Mouse (Mus musculus) CH12.LX (cell line): ENCODE data around the gene Aven. TPM values are rescaled to one million over a fixed set of nuclear protein-coding genes. Genes with fewer than 3 reads are reported as not detected.

Source experiments
- DNase-seq: peaks from one replicate; pipeline ENCODE4 v3.0.0-alpha.2; 2013; ENCODE audit errors: extremely low read depth
- H3K27ac ChIP-seq: 2 replicates; pipeline ENCODE4 v1.5.1; 2012; ENCODE audit warnings: low read depth, mild to moderate bottlenecking, control low read depth, moderate library complexity; ENCODE audit not compliant: insufficient read depth
- H3K27me3 ChIP-seq: replicated peaks from 2 replicates; pipeline ENCODE3; 2012; ENCODE audit warnings: inconsistent platforms
- H3K36me3 ChIP-seq, 2 experiments: replicated peaks in 1 of 2; 2 replicates each; pipeline versions ENCODE3 to v1.6.1; 2012; ENCODE audit warnings: inconsistent platforms in 1 of 2, low read length in 1 of 2, mild to moderate bottlenecking in 1 of 2, mixed read lengths in 1 of 2, moderate library complexity in 1 of 2; ENCODE audit not compliant: control insufficient read depth in 1 of 2, insufficient read depth in 1 of 2
- H3K4me1 ChIP-seq, 2 experiments: 2 replicates each; pipeline ENCODE4 v1.6.1; 2012; ENCODE audit warnings: inconsistent platforms in 1 of 2, moderate library complexity in 1 of 2; ENCODE audit not compliant: insufficient read depth in 2 of 2, control insufficient read depth in 1 of 2
- H3K4me2 ChIP-seq: 2 replicates; pipeline ENCODE4 v1.6.1; 2012; ENCODE audit warnings: low read depth, mild to moderate bottlenecking, control low read depth; ENCODE audit not compliant: poor library complexity, insufficient read depth, severe bottlenecking
- H3K4me3 ChIP-seq, 3 experiments: fragments of 150-350 bp in 1 of 3; sonication (generic) in 1 of 3; replicated peaks in 1 of 3; 2 replicates each; pipeline versions ENCODE3 to v1.5.1; 2011 to 2012; ENCODE audit warnings: low read depth in 2 of 3, low read length in 2 of 3, mild to moderate bottlenecking in 2 of 3, moderate library complexity in 2 of 3, control low read depth in 1 of 3, improper control_type of control experiment in 1 of 3, inconsistent platforms in 1 of 3, mixed read lengths in 1 of 3; ENCODE audit not compliant: poor library complexity in 1 of 3
- H3K79me2 ChIP-seq: replicated peaks from 2 replicates; pipeline ENCODE4 v1.6.1; 2012; ENCODE audit warnings: mild to moderate bottlenecking, moderate library complexity; ENCODE audit not compliant: control insufficient read depth, poor library complexity, insufficient read depth, severe bottlenecking; ENCODE audit errors: extremely low read depth
- H3K9ac ChIP-seq: 2 replicates; pipeline ENCODE4 v1.6.1; 2012; ENCODE audit warnings: low read depth, mild to moderate bottlenecking, control low read depth, moderate library complexity; ENCODE audit not compliant: insufficient read depth
- H3K9me3 ChIP-seq: replicated peaks from 2 replicates; pipeline ENCODE3; 2012; ENCODE audit warnings: low read length, inconsistent platforms, mixed read lengths
- CHD1 ChIP-seq: IDR thresholded peaks from 2 replicates; pipeline ENCODE4 v1.6.1; 2012; ENCODE audit warnings: low read depth, low read length, improper control_type of control experiment, inconsistent platforms
- CTCF ChIP-seq, 2 experiments: IDR thresholded peaks in 1 of 2; conservative IDR thresholded peaks in 1 of 2; 2 replicates each; pipeline ENCODE4 v1.5.1; 2011 to 2012; ENCODE audit warnings: low read depth in 2 of 2, low read length in 2 of 2, improper control_type of control experiment in 1 of 2, inconsistent platforms in 1 of 2, mild to moderate bottlenecking in 1 of 2, moderate library complexity in 1 of 2
- ELF1 ChIP-seq: IDR thresholded peaks from 2 replicates; pipeline ENCODE4 v1.6.1; 2014; ENCODE audit warnings: low read depth, mild to moderate bottlenecking, inconsistent platforms, low read length, improper control_type of control experiment
- GABPA ChIP-seq: IDR thresholded peaks from 2 replicates; pipeline ENCODE4 v1.6.1; 2012; ENCODE audit warnings: low read depth, low read length, improper control_type of control experiment, inconsistent platforms; ENCODE audit not compliant: insufficient replicate concordance
- HCFC1 ChIP-seq: IDR thresholded peaks from 2 replicates; pipeline ENCODE4 v1.6.1; 2012; ENCODE audit warnings: low read depth, mild to moderate bottlenecking, inconsistent platforms, low read length, improper control_type of control experiment
- JUN ChIP-seq: IDR thresholded peaks from 2 replicates; pipeline ENCODE4 v1.6.1; 2011; ENCODE audit warnings: low read depth, mild to moderate bottlenecking, low read length, improper control_type of control experiment, moderate library complexity; ENCODE audit not compliant: insufficient read depth
- JUND ChIP-seq: conservative IDR thresholded peaks from 2 replicates; pipeline ENCODE4 v1.6.1; 2011; ENCODE audit warnings: low read depth, low read length, improper control_type of control experiment
- KAT2A ChIP-seq: IDR thresholded peaks from 2 replicates; pipeline ENCODE4 v1.6.1; 2012; ENCODE audit warnings: low read length, improper control_type of control experiment, inconsistent platforms; ENCODE audit not compliant: insufficient replicate concordance
- MAX ChIP-seq: IDR thresholded peaks from 2 replicates; pipeline ENCODE4 v1.6.1; 2011; ENCODE audit warnings: low read length, improper control_type of control experiment
- MEF2A ChIP-seq: IDR thresholded peaks from 2 replicates; pipeline ENCODE4 v1.6.1; 2014; ENCODE audit warnings: low read depth, mild to moderate bottlenecking, inconsistent platforms, low read length, improper control_type of control experiment, borderline replicate concordance
- MXI1 ChIP-seq: IDR thresholded peaks from 2 replicates; pipeline ENCODE4 v1.6.1; 2011; ENCODE audit warnings: mild to moderate bottlenecking, low read depth, low read length, improper control_type of control experiment
- MYC ChIP-seq: IDR thresholded peaks from 2 replicates; pipeline ENCODE4 v1.6.1; 2011; ENCODE audit warnings: low read depth, mild to moderate bottlenecking, improper control_type of control experiment, low read length
- NELFE ChIP-seq: IDR thresholded peaks from 2 replicates; pipeline ENCODE4 v1.6.1; 2011; ENCODE audit warnings: low read depth, low read length, improper control_type of control experiment
- POLR2A ChIP-seq: IDR thresholded peaks from 2 replicates; pipeline ENCODE4 v1.6.1; 2011; ENCODE audit warnings: low read depth, mild to moderate bottlenecking, improper control_type of control experiment, low read length
- RCOR1 ChIP-seq: conservative IDR thresholded peaks from 2 replicates; pipeline ENCODE4 v1.6.1; 2012; ENCODE audit warnings: low read depth, mild to moderate bottlenecking, inconsistent platforms, low read length, improper control_type of control experiment
- SMC3 ChIP-seq: IDR thresholded peaks from 2 replicates; pipeline ENCODE4 v1.6.1; 2011; ENCODE audit warnings: low read depth, low read length, improper control_type of control experiment
- TBP ChIP-seq: conservative IDR thresholded peaks from 2 replicates; pipeline ENCODE4 v1.6.1; 2011; ENCODE audit warnings: low read depth, low read length, improper control_type of control experiment
- UBTF ChIP-seq: IDR thresholded peaks from 2 replicates; pipeline ENCODE4 v1.6.1; 2012; ENCODE audit warnings: low read depth, mild to moderate bottlenecking, inconsistent platforms, low read length, improper control_type of control experiment, moderate library complexity
- USF2 ChIP-seq: conservative IDR thresholded peaks from 2 replicates; pipeline ENCODE4 v1.6.1; 2011; ENCODE audit warnings: low read depth, low read length, improper control_type of control experiment
- ZMIZ1 ChIP-seq: IDR thresholded peaks from 2 replicates; pipeline ENCODE4 v1.6.1; 2012; ENCODE audit warnings: low read depth, mild to moderate bottlenecking, inconsistent platforms, low read length, improper control_type of control experiment
- ZNF384 ChIP-seq: IDR thresholded peaks from 2 replicates; pipeline ENCODE4 v1.6.1; 2012; ENCODE audit warnings: low read depth, low read length, improper control_type of control experiment, inconsistent platforms
- dilution Hi-C: fragments of 300-500 bp; cut with MboI; formaldehyde crosslinking; loops from 2 replicates; pipeline ENCODE4 v1.14.3; 2020; ENCODE audit warnings: low sequenced_read_pairs; ENCODE audit not compliant: extremely low pct_unique_long_range_greater_than_20kb, extremely low pct_ligation_motif_present
- in situ Hi-C: fragments of 300-500 bp; cut with MboI; formaldehyde crosslinking; loops from 3 replicates; pipeline ENCODE4 v1.14.3; 2019; ENCODE audit warnings: low sequenced_read_pairs, low pct_ligation_motif_present, low pct_unique_long_range_greater_than_20kb, mixed read lengths
- polyA plus RNA-seq: library from polyadenylated mRNA; unstranded; fragments of >175 nt; gene quantifications from 2 replicates; pipeline ENCODE4 v1.2.1, GENCODE M21; 2012; ENCODE audit warnings: low read depth; ENCODE audit not compliant: insufficient read length
- total RNA-seq, 2 experiments: library from RNA; depleted of rRNA; stranded (reverse); fragments of 300-350 nt in 1 of 2; fragments of >200 nt in 1 of 2; gene quantifications; 2 replicates each; pipeline ENCODE4 v1.2.3; 2012 to 2014

Gene Aven
- total and polyA plus RNA-seq, 3 experiments: 21.2 to 44.3 (median 33.9) TPM

GRCm38 (mm10) chr2:112532812-112533496 lies 40.2 kb downstream of the Aven start:
- Histone ChIP-seq H3K79me2 (no peaks in the 10 kb centered on the region), H3K27ac (no peak overlapping the region), H3K9ac (no peak overlapping the region), H3K9me3 (no peaks in the 10 kb centered on the region), H3K36me3 (peaks cover 0 to 2% of the 10 kb centered on the region in 2 experiments), H3K4me3 (no peak overlapping the region), H3K27me3 (no peaks in the 10 kb centered on the region), H3K4me1 (no peaks in the 10 kb centered on the region), H3K4me2 (no peak overlapping the region)
- dilution Hi-C loops: no loop called here
- DNase-seq: no peak
- in situ Hi-C loops: no loop called here
- TF ChIP-seq UBTF (no peak), CHD1 (no peak), USF2 (no peak), TBP (no peak), NELFE (no peak), RCOR1 (no peak), ELF1 (no peak), JUND (no peak), MXI1 (no peak), SMC3 (no peak), MAX (no peak), ZNF384 (no peak)

GRCm38 (mm10) chr2:112534677-112535222 lies 42.0 kb downstream of the Aven start:
- no peak for TF ChIP-seq JUN
- no peak for TF ChIP-seq SMC3
- TF ChIP-seq GABPA: no peak
- no peak for TF ChIP-seq MEF2A
- TF ChIP-seq ZMIZ1: no peak
- no peak for TF ChIP-seq CTCF (conservative IDR thresholded peaks at IDR 0.05 in 1 of 2, IDR thresholded peaks at IDR 0.05 in 1 of 2; ENCODE audit: low read depth in 2 of 2, low read length in 2 of 2)
- no peak for TF ChIP-seq KAT2A
- no peak for TF ChIP-seq HCFC1
- TF ChIP-seq POLR2A: no peak
- TF ChIP-seq MAX: no peak
- TF ChIP-seq MYC: no peak
- no peak for TF ChIP-seq UBTF
- TF ChIP-seq ELF1: no peak
- TF ChIP-seq, all 38 proteins: peak for 0
- Histone ChIP-seq H3K27ac (no peak overlapping the region), H3K27me3 (no peaks in the 10 kb centered on the region), H3K9me3 (no peaks in the 10 kb centered on the region), H3K36me3 (peaks cover 0 to 2% of the 10 kb centered on the region in 2 experiments), H3K79me2 (no peaks in the 10 kb centered on the region), H3K4me2 (no peak overlapping the region), H3K4me1 (no peaks in the 10 kb centered on the region), H3K9ac (no peak overlapping the region), H3K4me3 (no peak overlapping the region)
- dilution Hi-C loops (no loop called here), in situ Hi-C loops (no loop called here)
- no peak for DNase-seq
